Mouse (Mus musculus): Measurements from ENCODE around the gene Mgmt.

DNA sequence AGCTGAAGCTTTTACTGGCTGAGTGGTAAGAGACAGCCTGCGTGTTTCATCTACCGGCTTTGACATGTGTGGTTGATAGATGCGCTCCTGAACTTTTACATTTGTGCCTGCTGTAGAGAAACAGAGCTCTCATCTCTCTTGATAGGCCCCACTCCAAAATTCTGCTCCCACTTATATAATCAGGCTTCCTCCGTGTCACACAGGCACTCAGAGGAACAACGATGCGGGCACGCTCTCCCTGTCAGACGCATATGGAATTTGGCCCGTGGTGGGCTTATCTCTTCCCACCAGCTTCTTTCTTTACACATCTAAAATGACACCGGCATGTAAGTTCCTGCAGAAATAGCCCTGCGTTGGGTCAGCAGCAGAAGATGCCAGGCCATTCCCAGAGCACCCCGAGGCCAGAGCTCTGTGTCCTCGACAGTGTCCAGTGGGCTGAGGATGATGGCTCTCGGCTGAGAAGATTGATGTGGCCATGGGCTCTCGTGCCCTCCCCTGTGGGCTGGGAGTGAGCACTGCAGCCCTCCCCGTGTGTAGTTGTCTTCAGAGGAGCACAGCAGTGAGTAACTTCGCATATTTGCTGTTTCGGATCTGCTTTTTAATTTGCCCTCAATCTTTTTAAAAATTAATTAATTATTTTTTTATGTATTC, 30.3 kb downstream of the Mgmt start:
- TF ChIP-seq GATA1 (IDR thresholded peaks at IDR 0.05; ENCODE audit: borderline replicate concordance, low read length): no peak
- TF ChIP-seq FLI1 (IDR thresholded peaks at IDR 0.05; ENCODE audit: low read length): no peak
